Comparison of ENCODE assay signal across 1 mouse cellular context in genomic region chr6:49264446-49264845, GRCm38 (mm10).
TF ChIP-seq lines count a peak whose summit lies in the region.

No protein-coding gene starts in this region.

TF ChIP-seq in MEL, 35 proteins besides CTCF, POLR2A, EP300 and RAD21:
- TF ChIP-seq TBP (IDR thresholded peaks at IDR 0.05; ENCODE audit: low read depth, low read length), result peak; percentile 81
